Mouse (Mus musculus): ENCODE measurements around the gene Olfr49. TPM values are rescaled to one million over a fixed set of nuclear protein-coding genes. Genes with fewer than 3 reads are reported as not detected.

The Olfr49 gene
- polyA plus RNA-seq (2016; fragmentation: Nextera tagmentation; extraction: Ambion mirVana), result not detected in 2 replicates

DNA sequence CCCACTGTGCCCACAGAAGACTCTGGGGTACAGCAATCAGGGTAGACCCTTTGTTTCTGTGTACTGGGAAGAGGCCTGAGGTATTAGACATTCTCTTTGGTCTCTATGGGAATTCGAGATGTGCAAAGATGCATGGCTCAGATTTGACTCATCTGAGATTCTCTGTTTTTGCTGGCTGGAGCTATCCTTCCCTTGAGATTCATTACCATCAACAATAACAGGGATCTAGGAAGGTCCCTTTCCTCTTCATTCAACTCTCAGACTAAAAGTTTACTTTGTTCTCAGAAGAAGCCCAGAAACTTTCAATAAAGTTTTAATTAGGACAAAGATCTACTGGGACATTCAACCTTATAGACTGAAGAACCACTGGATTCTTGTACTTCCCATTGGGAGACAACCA, at the start of gene Olfr49:
Olfr49 (minus strand) TSS at position 101 of the 400 bp plus-strand sequence.
- no peak for DNase-seq (ENCODE audit: low spot score)
- no peaks in the 10 kb centered on the region for H3K9me3 ChIP-seq
- H3K4me1 ChIP-seq (replicated peaks), result no peaks in the 10 kb centered on the region
- 74% methylated on average over 1 of the region's 1 CpGs for WGBS
- H3K36me3 ChIP-seq, result no peaks in the 10 kb centered on the region
- no peaks in the 10 kb centered on the region for H3K27me3 ChIP-seq (ENCODE audit: insufficient read depth, poor library complexity, severe bottlenecking)
- H3K27ac ChIP-seq, result no peak within 1 kb of the TSS
- no peak within 1 kb of the TSS for H3K4me3 ChIP-seq

GRCm38 (mm10) chr14:54333452-54334189, 48.9 kb upstream of the Olfr49 start:
- H3K27ac ChIP-seq, result no peak overlapping the region
- peaks cover 14% of the 10 kb centered on the region for H3K4me1 ChIP-seq (replicated peaks)

GRCm38 (mm10) chr14:54332176-54333074, 47.7 kb upstream of the Olfr49 start:
- H3K4me1 ChIP-seq (replicated peaks), result peaks cover 14% of the 10 kb centered on the region
- WGBS, result 62% methylated on average over 5 of the region's 5 CpGs
- H3K27ac ChIP-seq, result peak overlapping the region; percentile 80
- H3K36me3 ChIP-seq, result no peaks in the 10 kb centered on the region
- no peak overlapping the region for H3K4me3 ChIP-seq
- H3K9me3 ChIP-seq, result no peaks in the 10 kb centered on the region
- no peaks in the 10 kb centered on the region for H3K27me3 ChIP-seq (ENCODE audit: insufficient read depth, poor library complexity, severe bottlenecking)
- no peak for DNase-seq (ENCODE audit: low spot score)

More at GRCm38 (mm10) chr14:54333452-54334189, 48.9 kb upstream of the Olfr49 start:
- 87% methylated on average over 8 of the region's 8 CpGs for WGBS
- no peaks in the 10 kb centered on the region for H3K36me3 ChIP-seq
- H3K9me3 ChIP-seq, result no peaks in the 10 kb centered on the region
- no peak for DNase-seq (ENCODE audit: low spot score)
- no peak overlapping the region for H3K4me3 ChIP-seq
- H3K27me3 ChIP-seq (ENCODE audit: insufficient read depth, poor library complexity, severe bottlenecking), result no peaks in the 10 kb centered on the region

DNA sequence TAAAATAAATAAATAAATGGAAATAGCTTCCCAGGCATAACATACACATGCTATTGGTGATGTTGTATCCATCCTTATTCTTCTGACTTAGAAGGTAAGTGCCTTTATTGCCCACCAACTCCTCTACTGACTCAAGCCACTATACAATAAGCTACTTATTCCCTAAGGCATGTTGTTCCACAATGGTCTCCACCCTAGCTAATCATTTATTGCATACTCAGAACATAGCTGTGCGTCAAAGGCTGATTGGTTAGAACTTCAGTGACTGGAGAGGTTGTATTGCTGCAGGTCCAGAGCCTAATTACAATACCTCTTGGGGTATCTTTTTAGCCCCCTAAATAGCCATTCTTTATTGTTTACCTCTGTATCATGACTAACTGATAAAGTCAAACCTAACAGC, 46.4 kb upstream of the Olfr49 start:
- no peaks in the 10 kb centered on the region for H3K27me3 ChIP-seq (ENCODE audit: insufficient read depth, poor library complexity, severe bottlenecking)
- no peak overlapping the region for H3K27ac ChIP-seq
- DNase-seq (ENCODE audit: low spot score), result no peak
- WGBS, result 93% methylated on average over 1 of the region's 1 CpGs
- H3K9me3 ChIP-seq, result no peaks in the 10 kb centered on the region
- no peaks in the 10 kb centered on the region for H3K36me3 ChIP-seq
- no peak overlapping the region for H3K4me3 ChIP-seq
- H3K4me1 ChIP-seq (replicated peaks), result peaks cover 14% of the 10 kb centered on the region

GRCm38 (mm10) chr14:54329201-54329600, 44.5 kb upstream of the Olfr49 start:
- DNase-seq (ENCODE audit: low spot score), result no peak
- Histone ChIP-seq H3K27ac (no peak overlapping the region), H3K36me3 (no peaks in the 10 kb centered on the region), H3K9me3 (no peaks in the 10 kb centered on the region), H3K27me3 (ENCODE audit: insufficient read depth, poor library complexity, severe bottlenecking) (no peaks in the 10 kb centered on the region), H3K4me1 (replicated peaks) (peaks cover 14% of the 10 kb centered on the region), H3K4me3 (no peak overlapping the region)
- WGBS, result 51% methylated on average over 9 of the region's 9 CpGs

DNA sequence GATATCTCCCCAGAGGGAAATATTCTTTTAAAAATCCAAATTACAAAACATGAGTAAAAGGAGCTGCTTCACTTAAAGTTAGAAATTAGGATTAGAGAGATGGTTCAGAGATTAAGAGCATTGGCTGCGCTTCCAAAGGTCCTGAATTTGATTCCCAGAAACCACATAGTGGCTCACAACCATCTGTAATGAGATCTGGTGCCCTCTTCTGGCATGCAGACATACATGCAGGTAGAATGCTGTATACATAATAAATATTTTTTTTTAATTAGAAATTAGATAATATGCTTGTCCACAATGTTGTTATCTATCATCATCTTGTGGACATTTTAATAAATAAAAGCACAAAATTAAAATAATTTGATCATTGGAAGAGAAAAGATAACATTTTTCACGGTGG, 43.8 kb upstream of the Olfr49 start:
- 85% methylated on average over 2 of the region's 2 CpGs for WGBS
- Histone ChIP-seq H3K27me3 (ENCODE audit: insufficient read depth, poor library complexity, severe bottlenecking) (no peaks in the 10 kb centered on the region), H3K4me3 (no peak overlapping the region), H3K4me1 (replicated peaks) (peaks cover 14% of the 10 kb centered on the region), H3K36me3 (no peaks in the 10 kb centered on the region), H3K9me3 (no peaks in the 10 kb centered on the region), H3K27ac (no peak overlapping the region)
- DNase-seq (ENCODE audit: low spot score), result no peak

DNA sequence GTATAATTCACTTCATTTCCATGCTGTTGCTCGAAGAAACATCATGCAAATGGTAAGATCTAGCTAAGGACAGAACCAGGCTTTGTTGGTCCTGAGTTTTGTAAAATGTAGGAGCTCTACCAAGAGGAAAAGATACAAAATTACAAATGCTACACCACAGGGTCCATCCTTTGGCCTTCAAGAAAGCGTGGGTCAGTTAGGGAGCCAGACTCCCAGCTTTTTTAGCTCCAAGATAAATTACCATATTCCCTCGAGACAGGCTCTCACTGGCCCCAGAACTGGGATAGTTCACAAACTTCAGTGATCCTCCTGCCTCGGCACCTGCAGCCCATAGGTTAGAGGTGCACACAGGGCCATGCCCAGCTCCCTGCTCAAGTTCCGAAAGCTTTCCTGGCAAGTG, 39.7 kb upstream of the Olfr49 start:
- 78% methylated on average over 5 of the region's 5 CpGs for WGBS
- no peaks in the 10 kb centered on the region for H3K36me3 ChIP-seq
- H3K9me3 ChIP-seq, result peaks cover 5% of the 10 kb centered on the region; the same call in 1 of the 2 replicates
- no peak overlapping the region for H3K27ac ChIP-seq
- no peaks in the 10 kb centered on the region; the same call in 1 of the 2 replicates for H3K4me1 ChIP-seq (replicated peaks)
- no peak overlapping the region for H3K4me3 ChIP-seq
- no peak for DNase-seq (ENCODE audit: low spot score)
- no peaks in the 10 kb centered on the region for H3K27me3 ChIP-seq (ENCODE audit: insufficient read depth, poor library complexity, severe bottlenecking)

DNA sequence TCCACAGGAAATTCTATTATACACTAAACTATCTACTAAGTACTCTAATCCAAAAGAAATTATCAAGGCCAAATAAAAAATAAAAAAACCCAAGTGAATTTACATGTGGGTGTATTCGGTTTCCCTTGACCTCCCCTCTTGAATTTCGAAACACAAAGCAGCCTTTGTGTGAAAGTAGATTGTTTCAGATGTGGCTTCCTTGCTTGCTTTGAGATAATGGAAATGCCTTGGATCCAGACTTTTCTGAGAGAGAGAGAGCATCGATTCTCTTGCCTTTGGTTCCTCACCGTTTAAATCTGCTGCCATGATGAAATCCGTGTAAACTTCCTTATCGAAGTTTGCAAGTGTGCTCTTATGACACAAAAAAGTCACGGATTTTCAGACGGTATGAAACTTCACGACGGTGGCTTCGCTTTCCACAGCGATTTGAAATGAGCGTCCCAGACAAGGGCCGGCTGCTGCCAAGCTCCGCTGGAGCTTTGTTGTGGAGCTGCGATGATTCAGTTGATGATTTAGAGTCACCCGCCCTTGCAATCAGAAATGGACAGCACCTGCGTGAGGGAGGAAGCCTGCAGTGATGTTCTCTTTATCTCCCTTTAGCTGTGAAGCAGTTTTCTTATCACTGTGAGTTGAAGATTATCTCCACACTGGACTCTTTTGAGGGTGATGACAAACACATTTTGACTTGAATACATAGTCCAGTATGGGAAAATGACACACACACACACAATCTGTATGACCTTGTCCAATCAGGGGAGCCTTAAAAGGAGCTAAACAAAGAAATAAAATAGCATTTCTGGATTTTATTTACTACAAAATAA, 37.0 kb upstream of the Olfr49 start:
- H3K36me3 ChIP-seq, result no peaks in the 10 kb centered on the region
- H3K9me3 ChIP-seq, result peaks cover 11% of the 10 kb centered on the region
- peak overlapping the region; percentile 66; the same call in 1 of the 2 replicates for H3K27ac ChIP-seq
- WGBS, result 69% methylated on average over 18 of the region's 18 CpGs
- H3K4me3 ChIP-seq, result no peak overlapping the region
- no peak for DNase-seq (ENCODE audit: low spot score)
- H3K4me1 ChIP-seq (replicated peaks), result no peaks in the 10 kb centered on the region; the same call in 1 of the 2 replicates
- H3K27me3 ChIP-seq (ENCODE audit: insufficient read depth, poor library complexity, severe bottlenecking), result no peaks in the 10 kb centered on the region

DNA sequence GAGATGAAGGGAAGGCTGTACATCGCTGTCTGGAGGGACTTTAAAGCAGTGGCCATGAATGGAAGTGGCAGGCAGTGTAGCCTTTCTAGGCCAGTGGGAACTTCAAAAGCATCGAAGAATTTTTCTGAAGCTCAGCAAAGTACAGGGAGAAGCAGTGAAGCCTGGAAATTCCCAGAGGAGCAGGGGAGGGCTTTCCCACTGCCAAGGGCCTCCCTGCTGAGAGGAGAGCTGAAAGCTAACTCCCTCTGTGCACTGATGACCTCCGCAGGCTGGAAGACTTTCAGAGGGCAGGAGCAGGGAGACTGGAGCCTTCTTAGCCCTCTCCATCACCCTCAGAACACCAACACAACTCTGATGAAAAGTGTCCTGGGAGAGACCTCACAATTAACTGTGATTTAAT, 27.0 kb upstream of the Olfr49 start:
- Histone ChIP-seq H3K4me3 (no peak overlapping the region), H3K27ac (no peak overlapping the region), H3K9me3 (no peaks in the 10 kb centered on the region), H3K4me1 (replicated peaks) (peaks cover 4% of the 10 kb centered on the region; the same call in 1 of the 2 replicates), H3K36me3 (no peaks in the 10 kb centered on the region), H3K27me3 (ENCODE audit: insufficient read depth, poor library complexity, severe bottlenecking) (no peaks in the 10 kb centered on the region)
- no peak for DNase-seq (ENCODE audit: low spot score)
- WGBS, result 36% methylated on average over 3 of the region's 3 CpGs

GRCm38 (mm10) chr14:54300676-54301075, 15.9 kb upstream of the Olfr49 start:
- no peak for DNase-seq (ENCODE audit: low spot score)
- no peaks in the 10 kb centered on the region for H3K4me1 ChIP-seq (replicated peaks)
- H3K4me3 ChIP-seq, result no peak overlapping the region
- no peaks in the 10 kb centered on the region for H3K36me3 ChIP-seq
- WGBS, result 91% methylated on average over 3 of the region's 3 CpGs
- peaks cover 5% of the 10 kb centered on the region; the same call in 1 of the 2 replicates for H3K27me3 ChIP-seq (ENCODE audit: insufficient read depth, poor library complexity, severe bottlenecking)
- peaks cover 12% of the 10 kb centered on the region; the same call in 1 of the 2 replicates for H3K9me3 ChIP-seq
- H3K27ac ChIP-seq, result no peak overlapping the region

DNA sequence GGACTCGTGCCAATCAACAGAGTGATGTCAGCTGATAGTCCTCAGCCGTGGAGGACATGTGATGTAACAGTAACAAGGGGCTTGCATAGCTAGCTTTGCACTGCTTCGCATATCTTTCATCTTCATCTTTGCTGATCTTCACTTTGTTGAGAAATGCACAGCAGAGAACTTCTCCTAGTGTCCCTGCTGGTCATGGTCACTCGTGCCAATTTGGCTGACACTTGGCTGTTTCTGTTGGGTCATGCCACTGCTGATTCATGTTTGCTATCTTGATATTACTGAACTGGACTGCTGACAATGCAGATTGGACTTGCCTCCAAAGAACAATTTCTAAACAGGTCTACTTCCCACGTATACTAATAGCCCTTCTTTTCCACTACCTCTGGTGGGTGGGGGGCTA, 15.4 kb upstream of the Olfr49 start:
- H3K9me3 ChIP-seq, result peaks cover 12% of the 10 kb centered on the region; the same call in 1 of the 2 replicates
- WGBS, result 87% methylated on average over 5 of the region's 5 CpGs
- no peak overlapping the region for H3K4me3 ChIP-seq
- no peaks in the 10 kb centered on the region for H3K4me1 ChIP-seq (replicated peaks)
- no peak overlapping the region for H3K27ac ChIP-seq
- no peaks in the 10 kb centered on the region for H3K36me3 ChIP-seq
- no peak for DNase-seq (ENCODE audit: low spot score)
- peaks cover 5% of the 10 kb centered on the region; the same call in 1 of the 2 replicates for H3K27me3 ChIP-seq (ENCODE audit: insufficient read depth, poor library complexity, severe bottlenecking)

- WGBS, result 79% methylated on average over 2 of the region's 2 CpGs
- DNase-seq (ENCODE audit: low spot score), result no peak
- H3K9me3 ChIP-seq, result no peaks in the 10 kb centered on the region
These were observed 8.3 kb downstream of the Olfr49 start for GRCm38 (mm10) chr14:54276446-54276845.

More at GRCm38 (mm10) chr14:54276446-54276845, 8.3 kb downstream of the Olfr49 start:
- Histone ChIP-seq H3K27me3 (ENCODE audit: insufficient read depth, poor library complexity, severe bottlenecking) (no peaks in the 10 kb centered on the region), H3K27ac (no peak overlapping the region), H3K36me3 (no peaks in the 10 kb centered on the region), H3K4me1 (replicated peaks) (no peaks in the 10 kb centered on the region), H3K4me3 (no peak overlapping the region)

Measured in hindbrain, embryonic 10.5 days (tissue).